Mouse (Mus musculus) layer of hippocampus, postnatal 10 days (tissue): ENCODE measurements around the gene Phc3. TPM values are rescaled to one million over a fixed set of nuclear protein-coding genes. Genes with fewer than 3 reads are reported as not detected.

Experiments used
- DNase-seq, 2 experiments: peaks; one replicate each; pipeline ENCODE4 v3.0.0; 2021; ENCODE audit warnings: low spot score in 2 of 2
- long read RNA-seq: library from polyadenylated mRNA; stranded (forward); transcript quantifications from one replicate; pipeline ENCODE4 v2.0.0, GENCODE M21; 2023
- total RNA-seq, 2 experiments: library from RNA; stranded (reverse); gene quantifications; 2 replicates each; pipeline ENCODE4 v1.2.3; 2021

The Phc3 gene
- total RNA-seq = 10 to 100 TPM; 35.9 to 37.9 TPM
- long read RNA-seq, partial matches to known transcripts = 1 of 1 reads
- long read RNA-seq, other reads (novel, unspliced or antisense) = 0 of 1 reads

DNA sequence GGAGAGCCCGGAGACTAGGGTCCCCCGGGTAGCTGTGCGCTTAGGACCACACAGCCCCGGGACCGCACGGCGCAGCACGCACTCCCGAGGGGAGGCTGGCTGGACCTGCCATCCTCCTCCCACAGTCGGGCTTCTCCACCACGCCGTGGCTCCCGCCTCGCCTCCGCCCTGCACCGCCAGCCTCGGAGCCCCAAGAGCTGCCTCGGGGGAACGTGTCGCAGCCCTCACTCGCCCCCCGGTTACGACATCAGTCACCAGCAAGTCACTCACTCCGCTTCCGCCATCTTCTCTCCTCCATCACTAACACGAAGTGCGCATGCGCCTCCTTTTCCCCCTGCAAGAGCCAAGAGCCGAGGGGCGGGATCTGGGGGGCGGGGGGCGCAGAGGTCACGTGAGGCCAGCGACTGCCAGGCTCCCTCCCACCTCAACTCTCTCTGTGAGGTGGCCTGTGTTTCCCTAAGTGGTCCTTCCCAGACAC lies at the start of gene Phc3:
Gene Phc3, minus strand, starts transcription at position 312 of the 478 bp plus-strand sequence.
- DNase-seq = peak; percentile 94 to 96

DNA sequence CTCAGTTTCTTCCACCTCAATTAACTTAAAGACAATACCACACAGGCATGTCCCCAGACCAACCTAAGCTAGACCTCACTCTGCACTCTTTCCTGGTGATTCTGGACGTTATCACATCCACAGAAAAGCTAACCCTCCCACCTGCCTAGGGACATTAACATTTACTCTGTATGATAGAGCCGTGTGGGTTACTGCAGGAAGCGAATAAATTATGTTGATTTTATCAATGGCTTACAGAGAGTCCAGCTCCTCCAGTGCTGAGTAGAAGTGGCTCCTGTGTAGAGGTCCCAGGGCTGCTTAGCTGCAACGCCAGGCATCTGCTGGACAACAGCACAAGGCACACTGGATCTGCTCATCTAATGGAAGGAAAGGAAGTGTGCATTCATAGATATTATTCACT lies 48.4 kb upstream of the Phc3 start:
- no peak for DNase-seq

DNA sequence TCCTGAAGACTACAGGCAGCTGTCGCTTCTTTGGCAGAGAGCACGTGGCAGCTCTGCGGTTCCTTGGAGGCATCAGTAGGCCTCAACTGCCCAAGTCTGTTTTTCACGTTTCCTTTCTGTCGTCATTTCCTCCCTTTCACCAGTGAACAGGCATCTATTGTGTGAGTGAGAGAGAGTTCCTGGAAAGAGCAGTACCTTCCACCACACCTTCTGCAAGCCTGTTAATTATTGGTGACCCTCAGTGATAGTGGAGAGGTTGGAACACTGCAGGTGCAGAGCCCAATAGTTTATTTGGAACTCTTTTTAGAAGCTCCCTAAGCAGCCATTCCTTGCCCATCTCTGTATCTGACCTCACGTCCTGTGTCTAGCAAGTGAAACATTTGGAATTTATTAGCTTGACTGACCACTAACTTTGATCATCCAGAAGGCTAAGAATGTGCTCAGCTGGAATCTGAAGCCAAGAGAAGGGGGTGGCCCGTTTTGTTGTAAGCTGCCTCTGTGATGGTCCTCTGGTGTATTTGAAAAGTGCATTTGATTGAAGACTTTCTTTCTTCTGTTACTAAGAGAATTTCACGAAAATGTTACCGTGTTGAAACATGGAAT lies 47.5 kb upstream of the Phc3 start:
- DNase-seq = no peak

DNA sequence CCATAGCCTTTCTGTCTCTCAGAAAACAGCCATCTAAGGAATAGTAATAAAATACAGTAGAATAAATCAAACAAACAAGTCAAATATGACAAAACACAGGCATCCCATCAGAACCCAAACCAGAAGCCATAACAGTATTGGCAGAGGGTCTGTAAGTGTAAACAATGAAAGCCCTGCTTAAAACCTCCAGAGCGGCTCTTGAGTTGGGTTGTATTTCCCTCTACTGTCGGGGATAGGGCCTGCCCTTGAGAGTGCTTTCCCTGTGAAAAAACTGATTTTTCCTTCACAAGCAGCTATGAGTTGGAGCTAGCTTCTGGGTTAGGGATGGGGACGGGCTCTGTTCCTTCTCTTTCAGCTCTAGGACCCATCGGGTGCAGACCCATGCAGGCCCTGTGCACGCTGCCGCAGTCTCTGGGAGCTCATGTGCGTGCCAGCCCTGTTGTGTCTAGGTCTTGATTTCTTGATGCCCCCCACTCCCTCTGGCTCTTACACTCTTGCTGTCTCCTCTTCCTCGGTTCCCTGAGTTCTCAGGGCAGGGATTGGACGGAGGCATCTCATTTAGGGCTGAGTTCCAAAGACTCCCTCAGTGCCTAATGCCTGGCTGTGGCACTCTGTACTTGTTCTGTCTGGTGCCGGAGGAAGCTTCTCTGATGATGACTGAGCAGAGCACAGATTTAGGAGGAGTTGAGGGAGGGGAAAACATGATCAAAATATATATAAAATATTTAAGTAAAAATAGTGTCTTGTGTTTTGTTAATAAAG lies 46.6 kb upstream of the Phc3 start:
- DNase-seq = no peak

GRCm38 (mm10) chr3:31014374-31014773 lies 45.2 kb upstream of the Phc3 start:
- no peak for DNase-seq

GRCm38 (mm10) chr3:31004320-31005209 lies 35.4 kb upstream of the Phc3 start:
- DNase-seq = no peak

- DNase-seq = no peak
These were observed 31.9 kb upstream of the Phc3 start for GRCm38 (mm10) chr3:31001048-31001676.

DNA sequence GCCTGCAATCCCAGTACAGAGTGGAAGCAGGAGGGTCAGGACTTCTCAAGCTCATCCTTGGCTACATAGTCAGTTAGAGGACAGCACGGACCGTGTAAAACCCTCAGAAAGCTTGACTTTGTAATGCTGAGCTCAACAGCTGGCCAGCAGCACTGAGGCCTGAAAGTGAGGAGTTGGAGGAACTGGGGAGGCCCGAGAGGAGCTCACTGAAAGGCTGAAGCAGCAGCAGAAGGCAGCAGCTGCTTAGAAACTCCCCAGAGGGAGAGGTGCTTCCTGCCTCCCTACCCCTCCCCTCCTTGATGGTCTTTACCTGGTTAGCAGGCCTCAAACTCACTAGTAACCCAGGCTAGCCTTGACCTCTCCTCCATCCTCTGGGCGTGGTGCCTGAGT lies 30.8 kb upstream of the Phc3 start:
- DNase-seq = no peak

DNA sequence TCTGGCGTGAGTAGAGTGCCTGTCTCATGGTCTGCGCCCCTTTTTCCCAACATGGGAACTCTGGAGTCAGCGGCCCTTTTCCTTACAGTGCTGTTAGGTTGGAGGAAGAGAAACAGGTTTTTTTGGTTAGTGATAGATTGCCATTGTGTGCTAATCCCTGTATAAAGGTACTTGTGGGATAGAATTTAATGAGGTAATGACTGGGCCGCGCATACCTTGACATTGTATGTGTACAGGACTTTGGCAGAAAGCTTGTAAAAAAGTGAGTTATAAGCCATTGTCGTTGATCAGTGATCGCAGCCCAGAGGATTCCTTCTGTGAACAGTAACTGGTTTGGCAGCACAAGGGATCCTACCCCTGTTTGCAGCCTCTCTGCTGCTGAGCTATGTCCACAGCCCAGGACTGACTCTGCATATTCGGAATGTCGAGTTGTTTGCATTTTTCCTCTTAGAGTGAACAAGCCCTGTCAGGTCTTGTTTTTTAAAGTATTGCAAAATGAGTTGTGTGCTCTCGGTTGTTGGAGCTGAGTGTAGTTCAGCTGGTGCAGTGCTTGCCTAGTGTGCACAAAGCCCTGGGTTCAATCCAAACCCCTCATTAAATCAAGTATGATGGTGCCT lies 30.3 kb upstream of the Phc3 start:
- no peak for DNase-seq

- DNase-seq = no peak
These were observed 27.4 kb upstream of the Phc3 start for GRCm38 (mm10) chr3:30996688-30997014.

- no peak for DNase-seq
These were observed 26.9 kb upstream of the Phc3 start for GRCm38 (mm10) chr3:30995899-30996687.

- DNase-seq = peak; percentile 90 to 95
These were observed 26.2 kb upstream of the Phc3 start, which contains the start of gene Prkci for GRCm38 (mm10) chr3:30995283-30995898. Gene Prkci (plus strand): TSS chr3:30995747.

- DNase-seq = no peak
These were observed 25.6 kb upstream of the Phc3 start for GRCm38 (mm10) chr3:30994859-30995258.

- no peak for DNase-seq
These were observed 23.9 kb upstream of the Phc3 start for GRCm38 (mm10) chr3:30993066-30993573.

DNA sequence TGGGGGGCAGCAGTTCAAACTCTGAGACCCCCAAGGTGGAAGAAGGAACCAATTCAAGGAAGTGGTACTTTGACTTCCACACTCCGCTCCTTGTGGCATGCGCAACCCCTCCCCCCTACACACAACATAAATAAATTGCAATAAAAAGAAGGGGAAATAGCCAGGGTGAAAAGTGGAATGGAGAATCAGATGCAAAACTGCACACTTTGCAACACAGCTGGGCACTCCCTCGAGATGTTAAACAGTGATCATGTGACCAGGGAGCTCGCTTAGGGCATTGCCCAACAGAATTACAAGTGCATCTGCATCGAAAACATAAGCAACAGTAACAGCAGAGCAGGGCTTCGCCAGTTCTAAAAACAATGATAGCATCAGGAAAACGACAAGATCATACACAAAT lies 22.9 kb upstream of the Phc3 start:
- DNase-seq = no peak

GRCm38 (mm10) chr3:30987396-30988318 lies 18.4 kb upstream of the Phc3 start:
- DNase-seq = no peak

DNA sequence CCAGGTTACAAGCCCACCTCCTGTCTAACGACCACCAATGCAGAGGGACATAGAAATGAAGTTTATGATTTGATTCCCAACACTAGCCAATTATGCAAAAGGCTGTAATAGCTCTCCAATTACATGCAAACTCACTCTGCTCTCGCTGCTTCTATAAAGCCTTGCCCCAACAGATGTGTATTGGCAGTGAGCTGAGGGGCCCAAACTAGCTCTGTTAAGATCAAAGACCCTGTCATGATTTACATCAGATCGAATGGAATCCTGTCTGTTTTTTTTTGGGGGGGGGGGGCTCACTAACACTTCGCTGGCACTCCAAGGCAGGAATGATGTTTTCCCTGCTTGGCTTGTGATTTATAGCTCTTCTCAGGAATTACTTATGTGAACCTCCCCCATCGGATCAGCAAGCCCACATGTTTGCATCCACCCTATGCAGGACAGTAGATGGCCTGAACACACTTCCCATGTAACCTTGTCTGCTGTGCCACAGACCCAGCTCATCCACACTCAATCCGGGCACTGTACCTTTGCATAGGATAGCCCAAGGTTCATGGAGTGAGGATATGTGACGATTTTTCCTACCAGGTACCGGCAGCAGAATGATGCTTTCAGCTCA lies 13.8 kb upstream of the Phc3 start:
- no peak for DNase-seq
